Mouse (Mus musculus): ENCODE results near the gene Tnnt3.

The Tnnt3 gene

GRCm38 (mm10) chr7:142476795-142477452, 21.7 kb upstream of the Tnnt3 start:
- DNase-seq = peak; percentile 79 to 84

- no peak for DNase-seq
Measured at GRCm38 (mm10) chr7:142478001-142478400, 20.6 kb upstream of the Tnnt3 start.

- DNase-seq = no peak
Measured at GRCm38 (mm10) chr7:142478574-142478973, 20.1 kb upstream of the Tnnt3 start.

GRCm38 (mm10) chr7:142479307-142479706, 19.3 kb upstream of the Tnnt3 start:
- no peak for DNase-seq

- no peak for DNase-seq
Measured at GRCm38 (mm10) chr7:142479886-142480285, 18.8 kb upstream of the Tnnt3 start.

- DNase-seq = no peak
Measured at GRCm38 (mm10) chr7:142480661-142481060, 18.0 kb upstream of the Tnnt3 start.

GRCm38 (mm10) chr7:142481186-142481567, 17.5 kb upstream of the Tnnt3 start:
- DNase-seq = peak; percentile 69 to 79

GRCm38 (mm10) chr7:142481568-142482255, 16.9 kb upstream of the Tnnt3 start:
- DNase-seq = peak in 1 of 2 experiments; percentile 37

- peak in 1 of 2 experiments; percentile 39 for DNase-seq
Measured at GRCm38 (mm10) chr7:142482256-142482609, 16.4 kb upstream of the Tnnt3 start.

- peak in 1 of 2 experiments; percentile 21 for DNase-seq
Measured at GRCm38 (mm10) chr7:142483136-142483535, 15.5 kb upstream of the Tnnt3 start.

GRCm38 (mm10) chr7:142484780-142485179, 13.9 kb upstream of the Tnnt3 start:
- DNase-seq = no peak

- DNase-seq = no peak
Measured at GRCm38 (mm10) chr7:142486751-142487162, 11.9 kb upstream of the Tnnt3 start.

- DNase-seq = peak; percentile 33 to 39
Measured at GRCm38 (mm10) chr7:142487341-142487859, 11.2 kb upstream of the Tnnt3 start.

GRCm38 (mm10) chr7:142488053-142488452, 10.6 kb upstream of the Tnnt3 start:
- DNase-seq = no peak

GRCm38 (mm10) chr7:142493535-142493934, 5.1 kb upstream of the Tnnt3 start:
- DNase-seq = no peak

- DNase-seq = no peak
Measured at GRCm38 (mm10) chr7:142496158-142496557, 2.5 kb upstream of the Tnnt3 start.

GRCm38 (mm10) chr7:142496800-142497199, 1.8 kb upstream of the Tnnt3 start:
- DNase-seq = no peak

GRCm38 (mm10) chr7:142497775-142498174, 861 bp upstream of the Tnnt3 start:
- no peak for DNase-seq

GRCm38 (mm10) chr7:142499010-142499721, 530 bp downstream of the Tnnt3 start:
- DNase-seq = no peak

GRCm38 (mm10) chr7:142500032-142500431, 1.4 kb downstream of the Tnnt3 start:
- no peak for DNase-seq

- no peak for DNase-seq
Measured at GRCm38 (mm10) chr7:142503206-142503605, 4.6 kb downstream of the Tnnt3 start.

- no peak for DNase-seq
Measured at GRCm38 (mm10) chr7:142505942-142506341, 7.3 kb downstream of the Tnnt3 start.

GRCm38 (mm10) chr7:142506501-142506900, 7.9 kb downstream of the Tnnt3 start:
- peak in 1 of 2 experiments; percentile 32 for DNase-seq

GRCm38 (mm10) chr7:142507453-142507852, 8.8 kb downstream of the Tnnt3 start:
- no peak for DNase-seq
